Mouse (Mus musculus) embryo, embryonic 10 days (tissue): ENCODE results near the gene Sh2d6.
A peak's percentile ranks its signal among the peaks of the same experiment; 100 is the strongest.

ENCODE experiments used
- DNase-seq: peaks from one replicate; pipeline ENCODE4 v3.0.0-alpha.2; 2015; ENCODE audit warnings: low spot score

Gene Sh2d6

GRCm38 (mm10) chr6:72521607-72522006 lies at the start of gene Sh2d6:
Sh2d6 (minus strand) TSS chr6:72521707.
- no peak for DNase-seq

DNA sequence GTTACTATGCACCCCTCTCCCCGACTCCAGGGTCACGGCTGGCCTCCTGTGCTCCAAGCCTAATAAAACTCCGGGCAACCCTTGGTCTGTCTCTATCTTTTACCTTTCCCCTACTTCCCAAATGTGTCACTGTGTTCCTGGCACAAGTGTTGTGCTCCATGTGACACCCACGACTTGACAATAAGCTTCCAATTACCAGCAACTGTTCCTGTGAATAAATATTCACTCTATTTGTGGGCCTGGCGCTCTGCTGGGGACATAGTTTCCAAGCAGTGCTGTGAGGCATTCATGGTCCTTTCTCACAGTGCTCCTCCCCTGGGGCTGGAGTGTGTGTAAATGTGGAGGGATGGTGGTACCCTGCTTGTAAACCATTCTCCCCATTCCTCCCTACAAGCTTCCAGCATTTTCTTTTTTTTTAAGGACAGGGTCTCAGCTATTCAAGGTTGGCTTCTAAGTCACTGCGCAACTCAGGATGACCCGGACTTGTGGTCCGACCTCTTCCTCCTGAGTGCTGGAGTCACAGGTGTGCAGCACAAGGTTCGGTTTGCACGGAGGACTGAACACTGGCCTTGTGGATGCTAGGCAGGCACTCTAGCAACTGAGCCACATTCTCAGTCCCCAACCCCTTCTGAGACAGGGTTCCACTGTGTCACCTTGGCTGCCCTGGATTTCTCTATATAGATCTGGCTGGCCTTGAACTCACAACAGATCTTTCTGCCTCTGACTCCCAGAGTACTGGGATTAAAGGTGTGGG lies 49.3 kb upstream of the Sh2d6 start:
- DNase-seq: no peak

GRCm38 (mm10) chr6:72568736-72569135 lies 47.2 kb upstream of the Sh2d6 start:
- DNase-seq: no peak

- no peak for DNase-seq
These were observed 46.0 kb upstream of the Sh2d6 start for GRCm38 (mm10) chr6:72567508-72567907.

- DNase-seq: peak; percentile 91
These were observed 44.5 kb upstream of the Sh2d6 start for GRCm38 (mm10) chr6:72566044-72566443.

GRCm38 (mm10) chr6:72565506-72565905 lies 44.0 kb upstream of the Sh2d6 start:
- no peak for DNase-seq

- no peak for DNase-seq
These were observed 41.4 kb upstream of the Sh2d6 start for GRCm38 (mm10) chr6:72562894-72563293.

GRCm38 (mm10) chr6:72562486-72562885 lies 41.0 kb upstream of the Sh2d6 start:
- DNase-seq: no peak

- no peak for DNase-seq
These were observed 39.3 kb upstream of the Sh2d6 start for GRCm38 (mm10) chr6:72560801-72561200.

DNA sequence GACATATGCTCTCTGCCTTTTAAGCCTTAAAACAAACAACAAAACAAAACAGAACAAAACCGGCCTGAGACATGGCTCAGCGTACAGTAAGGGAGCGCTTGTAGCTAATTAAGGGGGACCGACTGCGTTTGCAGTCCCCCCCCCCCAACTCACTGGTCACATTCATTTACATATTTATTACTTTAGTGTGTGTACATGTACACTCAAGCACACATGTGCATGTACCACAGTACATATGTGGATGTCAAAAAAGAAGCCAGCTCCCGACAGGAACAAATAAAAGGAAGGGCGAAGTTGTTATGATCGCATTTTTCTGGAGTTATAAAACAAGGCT lies 31.5 kb upstream of the Sh2d6 start:
- DNase-seq: no peak

DNA sequence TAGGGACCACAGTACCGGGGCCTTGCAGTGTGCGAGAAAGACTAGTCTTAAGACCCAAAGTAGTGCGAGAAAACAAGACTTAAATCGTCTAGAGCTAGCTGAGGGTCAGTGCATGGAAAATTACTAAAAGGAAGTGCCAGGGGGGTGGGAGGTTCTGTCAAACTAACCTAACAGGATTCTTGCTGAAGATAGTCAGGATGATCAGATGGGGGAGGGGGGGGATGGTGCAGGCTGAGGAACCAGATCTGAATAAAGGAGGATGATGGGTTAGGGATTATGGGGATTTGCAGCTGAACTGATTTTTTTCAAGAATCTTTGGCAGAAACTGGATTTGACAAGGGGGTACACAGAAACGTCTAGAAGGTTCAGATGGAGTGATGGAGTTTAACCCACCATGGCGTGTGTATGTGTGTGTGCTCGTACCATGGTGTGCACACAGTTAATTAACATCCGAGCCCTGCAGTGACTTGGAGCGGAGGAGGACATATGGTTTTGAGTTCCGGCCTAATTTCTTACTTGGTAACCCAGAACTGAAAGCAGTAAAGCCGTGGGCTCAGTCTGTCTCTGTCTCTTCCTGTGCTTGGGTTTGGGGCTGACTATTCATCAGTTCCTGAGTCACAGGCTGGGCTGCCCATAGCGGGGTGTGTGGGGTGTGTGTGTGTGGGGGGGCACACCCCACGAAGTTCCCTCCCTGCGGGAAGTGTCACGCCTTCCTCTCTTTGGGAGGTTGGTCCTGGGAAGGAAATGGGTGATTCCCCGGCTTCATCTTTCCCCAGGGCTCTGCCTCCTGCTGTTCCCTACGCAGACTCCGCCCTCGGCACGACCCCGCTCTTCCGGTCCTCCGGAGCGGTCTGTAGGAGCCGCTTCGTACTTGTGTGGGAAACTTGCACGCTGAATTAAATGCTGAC lies 30.9 kb upstream of the Sh2d6 start:
- peak; percentile 87 for DNase-seq

GRCm38 (mm10) chr6:72550503-72551100 lies 29.1 kb upstream of the Sh2d6 start:
- no peak for DNase-seq

GRCm38 (mm10) chr6:72550025-72550424 lies 28.5 kb upstream of the Sh2d6 start:
- no peak for DNase-seq

GRCm38 (mm10) chr6:72549041-72549580 lies 27.6 kb upstream of the Sh2d6 start:
- DNase-seq: no peak

DNA sequence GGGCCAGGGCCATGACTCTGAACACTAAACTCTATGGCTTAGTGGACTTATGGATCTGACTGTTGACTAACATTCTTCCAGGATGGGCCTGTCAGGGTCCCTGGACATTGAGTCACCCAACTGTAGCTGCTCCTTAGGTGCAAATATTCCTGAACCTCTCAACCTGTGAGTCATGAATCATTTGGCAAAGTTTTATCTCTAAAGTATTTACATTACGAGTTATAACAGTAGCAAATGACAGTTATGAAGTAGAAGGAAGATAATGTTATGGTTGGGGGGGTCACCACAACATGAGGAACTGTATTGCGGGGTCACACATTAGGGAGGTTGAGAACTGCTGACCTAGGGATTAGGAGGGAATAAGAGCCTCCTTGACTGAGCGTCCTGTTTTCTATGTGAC lies 26.4 kb upstream of the Sh2d6 start:
- no peak for DNase-seq

DNA sequence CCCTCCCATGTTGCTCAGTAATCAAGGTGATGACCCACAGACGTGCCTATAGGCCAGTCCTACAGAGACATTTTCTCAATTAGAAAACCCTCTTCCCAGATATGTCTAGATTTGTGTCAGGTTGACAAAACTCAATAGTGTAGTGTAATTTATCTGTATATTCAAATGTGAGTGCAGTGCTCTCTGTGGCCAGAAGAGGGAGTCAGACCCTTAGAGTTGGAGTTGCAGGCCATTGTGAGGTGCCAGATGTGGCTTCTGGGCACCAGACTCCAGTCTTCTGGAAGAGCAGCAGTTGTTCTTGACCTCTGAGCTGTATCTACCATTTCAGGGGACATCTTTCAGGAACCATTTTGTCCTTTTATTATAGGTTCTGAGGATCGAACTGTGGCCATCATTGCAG lies 25.6 kb upstream of the Sh2d6 start:
- no peak for DNase-seq

- no peak for DNase-seq
These were observed 23.9 kb upstream of the Sh2d6 start for GRCm38 (mm10) chr6:72545377-72545776.

DNA sequence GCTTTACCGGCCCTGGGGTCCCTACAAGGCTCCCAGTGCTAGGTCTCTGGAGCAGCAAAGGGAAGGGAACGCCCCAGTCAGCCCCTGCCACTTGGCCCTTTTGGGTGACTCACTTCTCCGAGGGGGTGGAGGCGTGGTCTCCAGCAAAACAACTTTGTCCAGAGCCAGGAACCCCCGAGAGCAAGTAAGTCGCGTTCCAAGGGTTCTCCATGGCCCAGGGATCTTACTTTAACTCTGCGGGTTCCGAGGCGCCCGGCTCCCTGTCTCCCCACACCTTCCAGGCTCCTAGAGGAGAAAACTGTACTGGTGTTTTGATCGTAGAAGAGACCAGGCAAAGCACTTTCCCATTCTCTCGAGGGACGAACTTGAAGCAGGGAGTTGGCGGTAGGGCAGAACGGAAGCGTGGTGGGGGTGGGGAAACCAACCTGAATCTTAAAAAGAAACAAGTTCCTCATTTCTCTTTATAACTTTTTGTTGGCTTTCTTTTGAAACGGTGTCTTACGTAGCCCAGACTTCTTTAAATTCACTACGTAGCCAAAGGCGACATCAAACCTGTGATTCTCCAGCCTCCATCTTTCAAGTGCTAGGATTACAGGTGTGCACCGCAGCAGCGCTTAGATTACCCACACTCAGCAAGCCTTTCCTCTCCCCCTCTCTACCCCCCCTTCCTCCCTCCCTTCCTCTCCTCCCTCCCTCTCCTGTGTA lies 22.9 kb upstream of the Sh2d6 start, which contains the start of gene Capg:
Gene Capg (plus strand): TSS at position 109 of the 705 bp plus-strand sequence.
- DNase-seq: no peak

DNA sequence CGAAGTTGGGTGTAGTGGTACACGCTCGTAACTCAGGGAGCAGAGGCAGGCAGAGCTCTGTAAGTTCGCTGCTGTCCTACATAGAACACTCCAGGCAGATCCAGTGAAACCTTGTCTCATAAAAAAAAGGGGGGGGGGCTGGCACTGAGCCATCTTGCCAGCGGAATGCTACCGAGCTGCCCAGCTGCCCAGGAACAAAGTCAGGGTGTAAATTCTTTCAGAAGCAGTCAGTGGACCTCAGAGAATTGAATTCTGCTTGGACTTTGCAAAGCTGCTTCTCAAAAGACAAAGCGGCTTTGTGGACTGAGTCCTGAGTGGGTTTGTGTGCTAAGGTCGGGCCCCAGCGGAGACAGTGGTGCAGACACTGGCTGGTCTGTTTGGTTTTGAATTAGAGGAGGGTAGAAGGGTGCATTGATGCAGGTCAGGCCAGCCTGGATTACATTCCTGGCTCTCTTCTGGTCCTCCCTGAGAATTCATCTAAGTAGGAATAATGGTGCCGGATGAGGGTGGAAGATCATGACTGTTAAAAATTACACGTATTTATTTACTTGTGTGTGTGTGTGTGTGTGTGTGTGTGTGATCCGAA lies 21.9 kb upstream of the Sh2d6 start:
- DNase-seq: no peak

GRCm38 (mm10) chr6:72538562-72539031 lies 17.1 kb upstream of the Sh2d6 start:
- peak; percentile 89 for DNase-seq

- no peak for DNase-seq
These were observed 16.5 kb upstream of the Sh2d6 start for GRCm38 (mm10) chr6:72537998-72538500.
